Mouse (Mus musculus): ENCODE measurements at regions not wholly inside any gene's neighbourhood (a gene's known extent, or its start where the extent isn't known, plus 50 kb on each side); places are given as distances from the start of the nearest gene placed in this dataset.

- DNase-seq (ENCODE audit: low spot score): no peak
Measured at GRCm38 (mm10) chr2:75324146-75324749, 334.8 kb upstream of the Hnrnpa3 start.

GRCm38 (mm10) chr2:75329598-75329997 is 329.5 kb upstream of the Hnrnpa3 start:
- DNase-seq (ENCODE audit: low spot score): no peak

- DNase-seq (ENCODE audit: low spot score): no peak
Measured at GRCm38 (mm10) chr2:75341310-75341709, 317.8 kb upstream of the Hnrnpa3 start.

- no peak for DNase-seq (ENCODE audit: low spot score)
Measured at GRCm38 (mm10) chr2:75341726-75342280, 317.3 kb upstream of the Hnrnpa3 start.

GRCm38 (mm10) chr2:75350902-75351301 is 308.2 kb upstream of the Hnrnpa3 start:
- DNase-seq (ENCODE audit: low spot score): no peak

GRCm38 (mm10) chr2:75351965-75352364 is 307.1 kb upstream of the Hnrnpa3 start:
- DNase-seq (ENCODE audit: low spot score): no peak

- DNase-seq (ENCODE audit: low spot score): no peak
Measured at GRCm38 (mm10) chr2:75352564-75352963, 306.5 kb upstream of the Hnrnpa3 start.

GRCm38 (mm10) chr2:75356691-75357375 is 302.2 kb upstream of the Hnrnpa3 start:
- no peak for DNase-seq (ENCODE audit: low spot score)

- no peak for DNase-seq (ENCODE audit: low spot score)
Measured at GRCm38 (mm10) chr2:75357516-75357915, 301.5 kb upstream of the Hnrnpa3 start.

GRCm38 (mm10) chr2:75360936-75361335 is 298.1 kb upstream of the Hnrnpa3 start:
- DNase-seq (ENCODE audit: low spot score): no peak

GRCm38 (mm10) chr2:75376666-75377065 is 282.4 kb upstream of the Hnrnpa3 start:
- no peak for DNase-seq (ENCODE audit: low spot score)

- no peak for DNase-seq (ENCODE audit: low spot score)
Measured at GRCm38 (mm10) chr2:75385551-75386263, 273.4 kb upstream of the Hnrnpa3 start.

GRCm38 (mm10) chr2:75386636-75387035 is 272.4 kb upstream of the Hnrnpa3 start:
- no peak for DNase-seq (ENCODE audit: low spot score)

- DNase-seq (ENCODE audit: low spot score): no peak
Measured at GRCm38 (mm10) chr2:75392041-75392440, 267.0 kb upstream of the Hnrnpa3 start.

GRCm38 (mm10) chr2:75394928-75395673 is 264.0 kb upstream of the Hnrnpa3 start:
- no peak for DNase-seq (ENCODE audit: low spot score)

GRCm38 (mm10) chr2:75396016-75396415 is 263.0 kb upstream of the Hnrnpa3 start:
- DNase-seq (ENCODE audit: low spot score): no peak

- no peak for DNase-seq (ENCODE audit: low spot score)
Measured at GRCm38 (mm10) chr2:75400291-75400870, 258.7 kb upstream of the Hnrnpa3 start.

- DNase-seq (ENCODE audit: low spot score): no peak
Measured at GRCm38 (mm10) chr2:75403791-75404190, 255.3 kb upstream of the Hnrnpa3 start.

GRCm38 (mm10) chr2:75405524-75406214 is 253.4 kb upstream of the Hnrnpa3 start:
- no peak for DNase-seq (ENCODE audit: low spot score)

- DNase-seq (ENCODE audit: low spot score): no peak
Measured at GRCm38 (mm10) chr2:75406721-75407455, 252.2 kb upstream of the Hnrnpa3 start.
